Mouse (Mus musculus) layer of hippocampus, adult 9-10 months (tissue): Measurements from ENCODE around the gene Usp6nl.

Experiments used
- DNase-seq: peaks from one replicate; pipeline ENCODE4 v3.0.0; 2022; ENCODE audit warnings: low spot score

Usp6nl gene

DNA sequence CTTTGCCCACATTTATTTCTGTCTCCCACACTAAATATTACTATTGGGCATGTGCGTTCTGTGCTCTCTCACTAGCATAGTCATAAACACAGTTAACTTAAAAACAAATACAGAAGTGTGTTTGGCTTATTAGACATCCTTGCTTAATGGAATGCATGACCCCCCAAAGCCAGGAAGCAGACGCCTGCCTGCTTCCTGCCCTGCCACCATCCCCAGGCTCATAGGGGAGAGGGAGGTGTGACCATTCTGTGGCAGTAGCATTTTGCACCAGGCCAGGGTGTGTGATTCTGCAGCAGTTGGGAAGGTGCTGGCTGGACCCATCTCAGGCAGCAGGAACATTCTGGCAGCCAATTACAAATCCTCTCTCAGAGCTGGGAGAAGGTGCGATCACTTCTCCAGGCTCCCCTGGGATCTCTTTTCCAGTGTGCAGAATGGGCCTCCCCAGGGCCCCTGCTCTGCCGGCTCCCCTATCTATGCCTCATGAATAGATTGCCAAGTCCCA, 148.7 kb downstream of the Usp6nl start:
- DNase-seq = no peak

DNA sequence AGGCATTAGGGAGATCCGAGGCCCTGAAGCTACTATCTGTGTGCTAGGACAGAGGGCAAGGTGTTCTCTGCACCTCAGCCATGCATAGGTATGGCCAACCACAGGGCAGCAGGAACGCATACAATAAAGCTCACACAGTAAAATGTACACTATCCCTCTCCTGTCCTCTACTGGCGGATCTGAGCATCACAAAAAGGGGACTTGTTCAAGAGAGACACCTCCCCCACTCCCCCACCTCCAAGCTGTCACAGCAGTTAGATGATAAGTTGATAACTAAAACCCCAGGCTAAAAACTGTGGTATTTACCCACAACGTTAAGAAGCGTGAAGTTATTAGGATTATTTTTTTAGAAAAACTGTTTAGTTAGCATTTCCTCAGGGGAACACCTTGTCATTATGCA, 151.4 kb downstream of the Usp6nl start:
- no peak for DNase-seq

DNA sequence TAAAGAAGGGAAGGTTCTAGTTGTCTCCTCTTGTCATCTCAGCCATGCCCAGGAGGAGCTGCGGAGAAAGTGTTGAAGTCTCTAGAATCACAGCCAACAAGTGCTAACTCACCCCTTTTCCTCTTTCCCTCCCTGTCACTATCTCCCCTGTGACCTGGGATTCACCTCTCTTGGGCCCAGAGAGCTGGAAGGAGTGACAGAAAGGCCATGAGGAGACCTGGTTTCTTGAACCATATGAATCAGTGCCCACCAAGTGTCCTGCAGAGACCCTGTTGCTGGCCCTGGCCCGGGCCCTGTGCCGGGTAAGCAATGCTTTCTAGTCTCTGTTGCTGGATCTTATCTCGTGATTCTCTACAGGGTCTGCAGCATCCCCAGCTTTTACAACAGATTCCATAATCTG, 155.4 kb downstream of the Usp6nl start:
- no peak for DNase-seq

DNA sequence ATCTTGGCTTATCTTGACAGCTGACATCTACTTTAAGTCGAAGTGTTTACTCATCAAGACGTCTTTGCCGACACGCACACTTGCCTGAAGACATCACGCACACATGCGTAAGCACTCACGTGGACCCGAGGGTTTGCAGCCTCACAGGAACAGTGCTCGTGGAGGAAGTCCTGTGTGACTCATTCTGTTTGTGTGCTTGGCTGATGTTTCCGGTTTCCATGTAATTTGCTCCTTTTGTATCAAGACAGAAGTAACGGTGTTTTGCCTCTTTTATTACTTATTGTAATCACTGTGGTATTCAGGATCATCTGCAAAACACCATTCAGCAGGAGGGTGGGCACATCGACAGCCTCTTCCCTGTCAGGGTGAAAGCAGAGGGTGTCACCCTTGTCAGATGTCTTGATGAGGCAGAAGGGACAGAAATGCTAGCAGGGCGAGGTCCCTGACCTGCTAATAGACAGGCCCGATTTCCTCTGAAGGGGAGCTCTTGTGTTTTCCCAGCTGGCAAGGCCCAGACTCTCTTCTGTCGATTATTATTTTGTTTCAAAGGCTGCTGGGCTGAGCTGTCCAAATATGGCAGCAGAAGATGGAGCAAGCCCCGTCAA, 156.0 kb downstream of the Usp6nl start:
- DNase-seq = no peak

DNA sequence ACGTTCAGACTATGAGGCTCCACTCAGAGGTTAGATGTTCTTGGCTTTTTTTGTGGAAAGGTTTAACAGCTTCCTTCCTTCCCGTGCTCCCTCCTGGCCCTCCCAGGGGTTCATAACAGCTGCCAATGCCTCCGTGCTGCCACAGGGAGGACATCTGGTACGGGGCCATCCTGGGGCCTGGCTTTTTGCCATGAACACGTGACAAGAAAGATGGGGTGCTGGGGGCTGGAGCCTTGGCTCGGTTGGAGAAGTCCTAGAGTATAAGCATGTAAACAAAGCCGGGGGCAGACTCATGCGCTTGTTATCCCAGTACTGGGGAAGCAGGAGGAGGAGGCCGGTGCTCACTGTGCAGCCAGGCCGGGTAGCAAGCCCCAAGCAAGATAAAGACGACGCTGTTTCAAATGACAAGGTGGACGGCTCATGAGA, 156.5 kb downstream of the Usp6nl start:
- DNase-seq = no peak

DNA sequence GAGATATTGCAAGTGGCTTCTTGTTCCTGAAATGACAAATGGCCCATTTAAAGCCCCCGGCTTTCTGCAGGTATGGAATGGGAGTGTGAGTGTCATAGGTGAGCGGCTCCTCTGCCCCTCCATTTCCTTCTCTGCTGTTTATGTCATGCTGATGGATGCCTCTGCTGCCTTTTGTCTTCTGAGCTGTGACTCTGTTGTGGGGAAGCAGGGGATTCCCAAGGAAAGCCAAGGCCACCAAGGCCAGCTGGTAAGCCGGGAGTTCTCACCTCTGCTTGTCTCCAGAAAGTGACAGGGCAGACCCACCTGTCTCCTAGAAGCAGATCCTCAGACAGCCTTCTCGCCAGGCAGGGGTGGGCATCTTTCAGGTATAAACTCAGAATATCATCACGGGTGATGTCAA, 157.2 kb downstream of the Usp6nl start:
- no peak for DNase-seq

DNA sequence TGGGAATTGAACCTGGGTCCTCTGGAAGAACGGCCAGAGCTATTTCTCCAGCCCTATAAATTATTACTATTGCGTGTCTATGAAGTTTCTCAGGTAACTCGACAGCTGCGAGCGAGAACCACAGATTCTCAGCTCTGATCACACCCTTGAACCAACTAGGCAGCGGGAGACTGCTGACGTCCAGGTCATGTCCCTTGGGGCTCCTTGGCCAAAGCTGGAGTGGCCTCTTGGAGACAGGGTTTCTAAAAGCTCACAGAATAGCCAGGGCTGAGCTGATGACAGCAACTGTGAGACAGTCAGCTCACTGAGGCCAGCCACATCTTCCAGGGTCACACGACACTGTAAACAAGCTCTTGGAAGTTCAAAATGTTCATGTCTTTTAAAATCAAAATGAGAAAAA, 159.5 kb downstream of the Usp6nl start:
- no peak for DNase-seq

DNA sequence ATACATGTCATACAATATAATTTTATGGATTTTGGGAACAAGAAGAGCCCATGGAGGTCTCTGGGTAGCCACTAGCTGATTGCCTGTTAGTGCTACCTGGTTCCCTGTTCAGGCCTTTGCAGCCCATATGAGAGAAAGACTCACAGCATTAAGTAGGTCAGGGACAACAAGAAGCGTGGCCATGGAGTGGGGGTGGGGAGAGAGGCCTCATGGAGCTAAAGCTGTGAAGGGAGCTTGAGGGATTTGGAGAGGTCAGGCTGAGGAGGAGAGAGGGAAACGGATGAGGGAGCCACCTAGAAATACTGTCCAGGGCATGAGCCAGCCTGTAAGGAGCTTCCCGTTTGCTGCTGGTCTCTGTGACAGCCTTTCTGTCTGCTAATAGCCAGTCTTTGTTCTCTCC, 159.9 kb downstream of the Usp6nl start:
- no peak for DNase-seq

DNA sequence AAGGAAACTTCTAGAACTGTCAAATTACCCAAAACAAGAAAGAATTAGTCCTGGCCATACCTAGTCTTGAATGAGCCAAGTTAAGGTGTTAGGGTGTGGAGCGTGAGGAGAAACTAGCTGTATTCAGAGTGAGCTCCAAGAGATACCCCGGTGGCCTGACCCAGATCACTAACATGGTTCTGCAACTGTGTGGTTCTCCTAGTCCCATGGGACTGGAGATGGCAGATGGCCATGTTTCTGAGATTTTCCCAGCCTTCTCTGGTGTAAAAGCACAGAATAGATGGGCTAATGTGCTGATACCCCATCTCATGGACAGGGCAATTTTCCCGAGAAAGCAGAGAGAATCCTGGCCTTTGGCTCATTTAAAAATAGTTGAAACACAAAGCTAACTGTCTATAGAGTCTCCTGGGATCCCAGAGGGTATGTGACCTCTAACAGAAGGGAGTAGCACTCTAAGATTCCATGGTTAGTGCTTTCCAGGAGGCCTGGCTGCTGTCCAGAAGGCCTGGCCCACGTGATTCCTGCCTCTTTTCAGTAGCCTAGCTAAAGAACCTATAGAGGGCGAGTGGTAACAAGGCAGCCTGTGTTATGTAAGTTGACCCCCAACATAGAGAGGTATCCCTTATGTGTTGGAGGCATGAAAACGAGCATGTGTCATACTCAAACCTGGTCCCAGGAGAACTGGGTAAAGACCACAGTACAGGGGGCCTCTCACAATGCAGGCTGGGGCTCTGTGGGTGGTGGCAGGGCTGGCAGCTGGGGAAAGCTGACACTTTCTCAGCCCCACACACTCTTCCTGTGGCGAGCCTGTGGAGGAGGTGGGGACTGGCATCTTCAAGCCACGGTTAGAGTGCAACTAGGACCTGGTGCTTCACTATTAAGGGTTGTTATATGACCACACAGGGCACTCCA, 160.9 kb downstream of the Usp6nl start:
- DNase-seq = no peak

DNA sequence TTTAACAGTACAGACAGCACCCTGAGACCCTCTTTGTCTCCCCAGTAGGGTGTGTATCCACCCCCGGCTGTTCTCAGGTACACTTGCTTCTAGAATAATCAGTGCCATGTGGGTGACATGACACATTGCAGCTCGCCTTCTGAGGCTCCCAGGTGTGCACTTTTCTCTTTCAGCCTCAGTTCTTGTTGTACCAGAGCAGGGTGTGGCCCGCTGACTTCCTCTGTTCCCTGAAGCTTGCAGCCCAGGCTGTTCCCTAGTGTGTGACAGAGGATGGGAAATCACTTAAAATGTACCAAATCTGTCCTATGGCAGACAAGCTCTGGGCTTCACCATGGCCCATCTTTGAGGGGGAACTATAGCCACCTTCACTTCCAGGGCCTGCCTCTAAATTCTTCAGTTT, 161.7 kb downstream of the Usp6nl start:
- DNase-seq = no peak

DNA sequence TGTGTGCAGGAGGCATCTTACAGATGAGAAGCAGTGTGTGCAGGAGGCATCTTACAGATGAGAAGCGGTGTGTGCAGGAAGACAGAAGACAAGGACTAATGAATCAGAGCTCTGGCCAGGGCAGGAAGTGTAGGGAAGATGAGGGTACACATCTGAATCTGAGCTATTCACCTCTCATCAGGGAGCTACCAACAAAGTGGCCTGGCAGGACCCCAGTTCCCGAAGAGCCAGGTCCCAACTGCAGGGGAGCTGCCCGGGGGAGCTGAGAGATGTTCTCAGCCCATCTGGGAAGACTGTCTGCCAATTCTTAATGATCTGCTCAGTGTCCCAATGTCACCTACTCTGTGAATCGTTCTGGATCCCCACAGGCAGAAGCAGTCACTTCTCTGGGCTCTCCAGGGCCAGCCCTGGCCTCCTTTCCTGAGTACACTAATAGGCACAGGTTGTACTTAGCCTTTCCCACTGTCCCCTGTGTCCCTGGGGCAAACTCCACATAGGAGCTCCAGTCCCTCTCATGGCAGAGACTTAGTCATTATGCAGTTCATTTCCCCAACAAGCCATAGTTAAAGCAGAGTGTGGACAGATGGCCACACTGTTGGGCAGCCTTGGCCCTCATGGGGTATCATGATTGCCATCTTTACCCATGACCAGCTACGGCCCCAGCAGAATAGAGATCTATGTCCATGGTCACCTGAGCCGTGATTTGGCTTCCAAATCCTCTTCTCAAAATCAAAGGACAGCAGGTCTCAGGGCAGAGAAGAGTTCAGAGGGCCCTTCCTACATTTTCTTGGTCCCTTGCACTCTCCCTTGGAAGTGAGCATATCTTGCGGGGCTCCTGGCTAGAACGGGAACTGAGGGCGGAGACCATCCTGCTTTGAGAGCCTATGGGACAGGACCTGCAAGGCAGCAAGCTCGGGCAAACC, 165.4 kb downstream of the Usp6nl start:
- no peak for DNase-seq

DNA sequence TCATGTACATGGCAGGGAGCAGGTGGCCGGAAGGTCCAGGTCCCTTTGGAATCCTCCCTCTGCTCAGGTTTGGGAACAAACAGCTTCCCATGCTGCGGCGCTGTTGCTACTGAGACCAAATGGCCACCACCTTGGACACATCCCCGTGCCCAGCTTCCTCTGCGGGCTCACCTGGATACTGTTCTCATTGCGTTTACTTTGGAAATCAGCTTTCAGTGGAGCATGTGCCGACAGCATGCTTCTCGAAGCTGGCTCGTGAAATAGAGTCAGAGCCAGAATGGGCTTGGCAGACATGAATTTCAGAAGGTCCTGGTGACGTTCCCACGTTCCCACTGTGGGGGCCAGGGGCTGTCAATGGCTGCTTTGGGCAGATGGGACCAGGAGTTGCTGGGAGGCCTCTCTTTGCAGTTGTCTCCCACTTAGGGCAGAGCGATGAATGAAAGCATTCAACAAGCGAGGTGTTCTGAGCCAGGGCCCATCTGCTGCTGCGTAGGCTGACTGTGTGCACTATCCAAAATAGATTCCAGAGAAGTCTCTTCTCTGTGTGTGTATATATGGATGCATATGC, 166.1 kb downstream of the Usp6nl start:
- DNase-seq = no peak

DNA sequence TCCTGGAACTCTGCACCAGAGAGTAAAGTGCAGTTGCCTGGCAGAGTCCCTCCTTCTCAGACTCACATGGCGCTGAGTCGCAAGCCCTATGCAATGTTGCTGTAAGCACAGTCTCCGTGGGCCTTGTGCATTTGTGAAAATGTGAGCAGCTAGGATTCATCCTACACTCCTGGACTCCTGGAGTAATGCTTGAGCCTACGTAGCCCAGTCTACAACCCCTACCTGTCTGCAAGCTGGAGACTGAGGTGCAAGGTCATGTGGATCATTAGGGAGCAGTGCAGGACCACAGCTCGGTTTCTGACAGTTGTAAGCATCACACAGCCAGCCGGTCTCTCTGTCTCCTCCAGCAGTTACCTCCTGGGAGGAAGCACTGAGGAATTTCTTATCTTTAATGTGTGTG, 167.6 kb downstream of the Usp6nl start:
- DNase-seq = no peak

DNA sequence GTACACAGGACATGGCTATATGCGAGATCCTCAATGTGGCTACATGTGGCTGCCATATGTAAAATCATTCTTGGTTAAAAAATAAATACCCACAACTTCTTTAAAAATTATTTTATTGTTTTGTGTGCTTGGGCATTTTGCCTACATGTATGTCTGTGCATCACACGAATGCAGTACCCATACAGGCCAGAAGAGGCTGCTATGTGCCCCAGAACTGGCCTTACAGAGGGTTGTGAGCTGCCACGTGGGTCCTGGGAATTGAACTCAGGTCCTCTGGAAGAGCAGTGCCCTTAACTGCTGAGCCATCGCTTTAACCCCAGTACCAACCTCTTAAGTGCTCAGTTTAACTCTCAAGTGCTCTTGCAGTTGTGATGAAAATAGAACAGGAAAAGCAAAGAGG, 168.4 kb downstream of the Usp6nl start:
- DNase-seq = no peak

DNA sequence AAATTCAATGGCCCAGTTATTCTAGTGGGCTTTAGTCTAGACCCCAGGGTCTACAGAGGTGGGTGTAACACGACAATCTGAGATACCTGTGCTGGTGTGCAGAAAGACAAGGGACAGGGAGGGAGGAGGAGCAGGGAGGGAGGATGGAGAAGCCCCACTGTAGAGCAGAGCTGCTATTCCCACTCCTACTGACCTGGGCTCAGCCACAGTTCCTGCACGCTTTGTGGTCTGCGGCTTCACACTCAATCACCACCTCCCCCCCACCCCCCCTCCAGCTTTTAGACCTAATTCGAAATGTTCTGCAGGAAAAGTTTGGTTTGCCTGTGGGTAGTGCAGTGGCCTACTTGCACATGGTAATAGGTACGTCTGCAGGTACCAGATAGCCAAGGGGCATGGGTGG, 171.4 kb downstream of the Usp6nl start:
- no peak for DNase-seq
